Mouse (Mus musculus) myocyte (in vitro differentiated cells): ENCODE data around the gene Cep57l1. TPM values are rescaled to one million over a fixed set of nuclear protein-coding genes. Genes with fewer than 3 reads are reported as not detected.

Experiments used
- H3K27me3 ChIP-seq: one replicate; pipeline ENCODE4 v1.6.1; 2011; ENCODE audit not compliant: control insufficient read depth, insufficient read depth, insufficient read length
- H3K36me3 ChIP-seq: one replicate; pipeline ENCODE4 v1.6.1; 2011; ENCODE audit not compliant: control insufficient read depth, insufficient read depth
- H3K4me2 ChIP-seq: one replicate; pipeline ENCODE4 v1.6.1; 2011; ENCODE audit warnings: low read depth, control low read depth
- H3K4me3 ChIP-seq: one replicate; pipeline ENCODE4 v1.5.1; 2011; ENCODE audit warnings: mild to moderate bottlenecking, control low read depth, moderate library complexity
- H3K79me2 ChIP-seq: one replicate; pipeline ENCODE4 v1.6.1; 2011; ENCODE audit not compliant: control insufficient read depth, insufficient read depth
- H3ac ChIP-seq: one replicate; pipeline ENCODE4 v1.6.1; 2011; ENCODE audit not compliant: control insufficient read depth, insufficient read length
- CEBPB ChIP-seq: IDR thresholded peaks from 2 replicates; pipeline ENCODE4 v1.6.1; 2011; ENCODE audit warnings: mild to moderate bottlenecking, moderate library complexity; ENCODE audit not compliant: poor library complexity, insufficient read depth, severe bottlenecking
- E2F4 ChIP-seq: IDR thresholded peaks from one replicate; pipeline ENCODE4 v1.6.1; 2011; ENCODE audit warnings: mild to moderate bottlenecking, control low read depth, moderate library complexity; ENCODE audit not compliant: insufficient read depth
- MAX ChIP-seq: IDR thresholded peaks from one replicate; pipeline ENCODE4 v1.6.1; 2011; ENCODE audit warnings: low read depth, mild to moderate bottlenecking, control low read depth
- MYOD1 ChIP-seq, 3 experiments: IDR thresholded peaks; one replicate each; pipeline ENCODE4 v1.6.1; 2011; ENCODE audit warnings: control low read depth in 2 of 3, low read depth in 2 of 3, mild to moderate bottlenecking in 2 of 3, moderate library complexity in 1 of 3; ENCODE audit not compliant: insufficient read length in 2 of 3, control insufficient read depth in 1 of 3
- MYOG ChIP-seq, 3 experiments: IDR thresholded peaks; one replicate each; pipeline ENCODE4 v1.6.1; 2011; ENCODE audit warnings: control low read depth in 2 of 3, low read depth in 2 of 3, mild to moderate bottlenecking in 2 of 3; ENCODE audit not compliant: insufficient read length in 2 of 3, control insufficient read depth in 1 of 3, insufficient read depth in 1 of 3
- POLR2A ChIP-seq: IDR thresholded peaks from one replicate; pipeline ENCODE4 v1.6.1; 2011; ENCODE audit warnings: low read depth, mild to moderate bottlenecking, control low read depth, moderate library complexity; ENCODE audit not compliant: insufficient read length
- POLR2AphosphoS2 ChIP-seq: IDR thresholded peaks from one replicate; pipeline ENCODE4 v1.6.1; 2011; ENCODE audit warnings: low read depth, control low read depth; ENCODE audit not compliant: insufficient read length
- REST ChIP-seq: IDR thresholded peaks from one replicate; pipeline ENCODE4 v1.6.1; 2011; ENCODE audit warnings: mild to moderate bottlenecking, control low read depth, moderate library complexity; ENCODE audit not compliant: insufficient read depth, insufficient read length
- SRF ChIP-seq: IDR thresholded peaks from one replicate; pipeline ENCODE4 v1.6.1; 2011; ENCODE audit warnings: low read depth; ENCODE audit not compliant: control insufficient read depth, insufficient read length
- TCF12 ChIP-seq: IDR thresholded peaks from one replicate; pipeline ENCODE4 v1.6.1; 2011; ENCODE audit warnings: mild to moderate bottlenecking, control low read depth; ENCODE audit not compliant: poor library complexity, insufficient read depth, severe bottlenecking
- TCF3 ChIP-seq: IDR thresholded peaks from one replicate; pipeline ENCODE4 v1.6.1; 2011; ENCODE audit warnings: low read depth, control low read depth; ENCODE audit not compliant: insufficient read length
- USF1 ChIP-seq: IDR thresholded peaks from one replicate; pipeline ENCODE4 v1.6.1; 2011; ENCODE audit warnings: low read depth, mild to moderate bottlenecking, control low read depth, moderate library complexity
- polyA plus RNA-seq: library from polyadenylated mRNA; unstranded; fragments of >200 nt; fragmentation: generic; extraction: Trizol; gene quantifications from one replicate; pipeline ENCODE4 v1.2.1, GENCODE M21; 2012; ENCODE audit warnings: missing spikeins

The Cep57l1 gene
- polyA plus RNA-seq, 1 experiment = 3.3 TPM

- Histone ChIP-seq H3K79me2 (no peaks in the 10 kb centered on the region), H3K4me3 (no peak overlapping the region), H3ac (no peak overlapping the region), H3K36me3 (no peaks in the 10 kb centered on the region), H3K27me3 (no peaks in the 10 kb centered on the region), H3K4me2 (no peak overlapping the region)
- no peak for TF ChIP-seq SRF
- no peak for TF ChIP-seq MYOD1 (IDR thresholded peaks at IDR 0.05; ENCODE audit: control insufficient read depth in 1 of 3, insufficient read length in 2 of 3, low read depth in 2 of 3)
- TF ChIP-seq CEBPB = no peak
- TF ChIP-seq MYOG (IDR thresholded peaks at IDR 0.05; ENCODE audit: control insufficient read depth in 1 of 3, insufficient read depth in 1 of 3, insufficient read length in 2 of 3, low read depth in 2 of 3) = no peak
- TF ChIP-seq POLR2A = no peak
- TF ChIP-seq TCF12 = no peak
- TF ChIP-seq TCF3 = no peak
- TF ChIP-seq E2F4 = no peak
- TF ChIP-seq POLR2AphosphoS2 = no peak
- no peak for TF ChIP-seq REST
- no peak for TF ChIP-seq USF1
- TF ChIP-seq MAX = no peak
These were observed 60.4 kb downstream of the Cep57l1 start for GRCm38 (mm10) chr10:41749306-41749705.

GRCm38 (mm10) chr10:41746554-41746953, 63.1 kb downstream of the Cep57l1 start:
- Histone ChIP-seq H3K36me3 (no peaks in the 10 kb centered on the region), H3K27me3 (no peaks in the 10 kb centered on the region), H3K4me3 (no peak overlapping the region), H3K4me2 (no peak overlapping the region), H3ac (no peak overlapping the region), H3K79me2 (no peaks in the 10 kb centered on the region)
- no peak for TF ChIP-seq POLR2A
- no peak for TF ChIP-seq MYOD1 (IDR thresholded peaks at IDR 0.05; ENCODE audit: control insufficient read depth in 1 of 3, insufficient read length in 2 of 3, low read depth in 2 of 3)
- TF ChIP-seq USF1 = no peak
- no peak for TF ChIP-seq MYOG (IDR thresholded peaks at IDR 0.05; ENCODE audit: control insufficient read depth in 1 of 3, insufficient read depth in 1 of 3, insufficient read length in 2 of 3, low read depth in 2 of 3)
- no peak for TF ChIP-seq POLR2AphosphoS2
- TF ChIP-seq REST = no peak
- no peak for TF ChIP-seq SRF
- TF ChIP-seq TCF12 = no peak
- no peak for TF ChIP-seq MAX
- TF ChIP-seq E2F4 = no peak
- TF ChIP-seq CEBPB = no peak
- TF ChIP-seq TCF3 = no peak

GRCm38 (mm10) chr10:41744006-41744405, 65.7 kb downstream of the Cep57l1 start:
- H3K36me3 ChIP-seq = no peaks in the 10 kb centered on the region
- no peak overlapping the region for H3ac ChIP-seq
- TF ChIP-seq TCF3 (no peak), USF1 (no peak), TCF12 (no peak), SRF (no peak), REST (no peak)
- no peak overlapping the region for H3K4me3 ChIP-seq
- H3K79me2 ChIP-seq = no peaks in the 10 kb centered on the region
- no peaks in the 10 kb centered on the region for H3K27me3 ChIP-seq
- H3K4me2 ChIP-seq = no peak overlapping the region

- Histone ChIP-seq H3K79me2 (no peaks in the 10 kb centered on the region), H3ac (no peak overlapping the region), H3K36me3 (peaks cover 6% of the 10 kb centered on the region), H3K4me2 (no peak overlapping the region), H3K27me3 (no peaks in the 10 kb centered on the region), H3K4me3 (no peak overlapping the region)
- TF ChIP-seq USF1 (no peak), MAX (no peak), TCF12 (no peak), MYOD1 (IDR thresholded peaks at IDR 0.05; ENCODE audit: control insufficient read depth in 1 of 3, insufficient read length in 2 of 3, low read depth in 2 of 3) (no peak)
These were observed 69.5 kb downstream of the Cep57l1 start for GRCm38 (mm10) chr10:41740221-41740620.

GRCm38 (mm10) chr10:41737245-41737644, 72.4 kb downstream of the Cep57l1 start:
- Histone ChIP-seq H3K27me3 (no peaks in the 10 kb centered on the region), H3K79me2 (no peaks in the 10 kb centered on the region), H3K4me3 (no peak overlapping the region), H3ac (no peak overlapping the region), H3K36me3 (peaks cover 6% of the 10 kb centered on the region), H3K4me2 (no peak overlapping the region)
- TF ChIP-seq CEBPB (no peak), SRF (no peak), MYOD1 (IDR thresholded peaks at IDR 0.05; ENCODE audit: control insufficient read depth in 1 of 3, insufficient read length in 2 of 3, low read depth in 2 of 3) (no peak), USF1 (no peak), TCF12 (no peak), TCF3 (no peak), POLR2AphosphoS2 (no peak), POLR2A (no peak), MAX (no peak), MYOG (IDR thresholded peaks at IDR 0.05; ENCODE audit: control insufficient read depth in 1 of 3, insufficient read depth in 1 of 3, insufficient read length in 2 of 3, low read depth in 2 of 3) (no peak), REST (no peak), E2F4 (no peak)
